Mouse (Mus musculus) inflammation-experienced regulatory T-cells, adult 6 months (primary cell): ENCODE measurements around the gene Oip5. TPM values are rescaled to one million over a fixed set of nuclear protein-coding genes. Genes with fewer than 3 reads are reported as not detected.
"Not testable (repeated sequence)": the region's sequence is repeated elsewhere in the genome, so short reads cannot be mapped to it uniquely, and the experiment has no call there.

ENCODE experiments used
- ATAC-seq: one replicate; pipeline ENCODE4 v1.8.0; 2017
- polyA plus RNA-seq, 3 experiments: library from polyadenylated mRNA; unstranded; fragments of 100-300 nt; shearing (Covaris generic); gene quantifications; one replicate each; pipeline ENCODE4 v1.2.1; 2017

The Oip5 gene
- 10 to 100 TPM in 1 of 3 experiments, 1 to 10 TPM in 2; 2.3 to 14.8 (median 5.0) TPM for polyA plus RNA-seq

DNA sequence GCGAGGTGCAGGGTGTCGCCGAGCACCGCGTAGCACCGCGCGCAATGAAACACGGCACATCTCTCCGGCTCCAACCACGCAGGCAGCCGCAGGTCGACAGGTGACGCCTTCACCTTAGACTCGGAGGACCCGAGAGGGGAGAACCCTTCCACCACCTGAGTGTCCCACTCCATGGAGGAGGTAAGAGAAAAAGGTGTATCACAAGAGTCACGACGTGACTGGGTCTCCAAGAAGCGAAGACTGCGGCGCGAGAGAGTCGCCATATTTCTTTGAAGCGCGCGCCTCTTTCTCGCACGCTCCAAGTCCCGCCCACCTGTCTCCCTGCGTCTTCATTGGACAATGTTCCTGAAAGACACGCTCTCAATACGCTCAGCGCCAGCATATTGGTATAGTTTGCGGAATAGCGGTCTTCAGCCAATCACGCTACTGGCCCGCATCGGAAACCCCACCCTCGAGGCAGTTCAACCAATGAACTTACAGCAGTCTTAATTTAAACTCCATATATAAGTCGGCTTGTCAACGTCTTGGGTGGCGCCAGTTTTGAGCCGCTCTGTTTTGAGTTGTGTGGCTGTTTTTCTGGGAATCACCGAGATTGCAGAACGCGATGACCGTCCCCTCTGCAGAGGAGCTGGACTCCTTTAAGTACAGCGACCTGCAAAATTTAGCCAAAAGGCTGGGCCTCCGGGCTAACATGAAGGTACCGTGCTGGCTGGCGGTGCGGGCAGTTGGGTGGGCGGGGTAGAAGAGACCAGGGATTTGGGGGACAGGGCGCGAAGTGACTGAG is at the start of gene Oip5, which contains the start of gene Nusap1:
TSS of gene Oip5 (minus strand) at position 271 of the 784 bp plus-strand sequence.
TSS of gene Nusap1 (plus strand) at position 100 of the 784 bp plus-strand sequence.
- peak; percentile 100 for ATAC-seq

GRCm38 (mm10) chr2:119665744-119666143 is 47.5 kb upstream of the Oip5 start:
- ATAC-seq: not testable (repeated sequence)

DNA sequence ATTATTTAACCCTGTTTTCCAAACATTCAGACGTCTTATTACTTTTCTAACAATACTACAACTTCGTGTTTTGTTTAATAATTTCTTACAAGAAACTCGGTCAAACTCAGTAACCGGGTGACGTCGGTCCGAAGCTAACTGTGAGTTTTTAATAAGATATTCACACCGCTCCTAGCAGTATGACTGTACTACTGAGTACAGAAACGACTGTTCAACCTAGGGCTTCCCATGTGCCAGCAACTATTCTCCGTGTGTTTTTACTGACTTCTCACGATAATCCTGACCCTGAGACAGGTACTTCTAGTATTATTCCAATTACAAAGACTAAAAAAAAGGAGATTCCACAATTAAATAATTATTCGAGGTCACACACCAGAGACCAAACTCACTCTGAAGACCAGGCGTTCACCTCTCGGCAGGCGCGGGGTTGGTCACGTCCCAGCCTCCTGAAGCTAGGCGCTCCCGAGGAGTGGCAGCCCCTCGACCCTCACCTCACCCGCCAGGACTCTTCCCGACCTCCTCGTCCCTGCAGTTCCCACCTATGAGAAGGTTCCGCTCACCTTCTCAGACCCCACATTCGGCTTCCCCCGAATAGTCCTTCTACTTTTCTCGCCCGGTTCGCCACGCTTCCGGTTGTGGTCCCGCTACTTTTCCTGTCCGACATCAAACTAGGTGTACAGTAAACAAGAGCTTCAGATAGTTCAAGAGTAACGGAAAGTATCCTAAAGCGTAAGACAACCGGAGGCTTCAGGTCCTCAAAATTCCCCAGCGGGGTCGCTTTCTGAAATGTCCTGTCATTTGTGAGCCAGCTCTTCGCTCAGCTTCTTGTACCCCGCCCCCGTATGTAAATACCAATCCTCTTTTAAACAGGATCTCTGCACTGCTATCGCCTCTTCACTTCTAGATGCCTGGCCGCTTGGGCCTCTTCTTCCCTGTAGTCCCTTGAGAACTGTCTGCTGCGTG is 44.2 kb upstream of the Oip5 start, which contains the start of gene Ndufaf1:
TSS of gene Ndufaf1 (minus strand) at position 608 of the 963 bp plus-strand sequence.
- ATAC-seq: peak; percentile 90

DNA sequence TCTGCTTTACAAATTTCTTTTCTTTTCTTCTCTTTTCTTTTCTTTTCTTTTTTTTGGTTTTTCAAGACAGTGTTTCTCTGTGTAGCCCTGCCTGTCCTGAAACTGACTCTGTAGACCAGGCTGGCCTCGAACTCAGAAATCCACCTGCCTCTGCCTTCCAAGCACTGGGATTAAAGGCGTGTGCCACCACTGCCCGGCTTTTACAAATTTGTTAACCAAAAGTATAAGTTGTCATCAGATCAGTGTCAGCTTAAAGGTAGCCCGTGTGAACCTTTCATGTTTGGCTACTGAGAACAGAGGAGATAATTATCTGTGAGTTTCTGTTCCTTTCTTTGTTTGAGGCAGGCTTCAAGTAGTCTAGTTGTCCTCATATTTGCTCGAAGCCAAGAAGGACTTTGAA is 26.0 kb upstream of the Oip5 start:
- no peak for ATAC-seq

GRCm38 (mm10) chr2:119641214-119641912 is 23.1 kb upstream of the Oip5 start:
- peak; percentile 77 for ATAC-seq

- ATAC-seq: no peak
Observed at GRCm38 (mm10) chr2:119636781-119637180, 18.5 kb upstream of the Oip5 start.

DNA sequence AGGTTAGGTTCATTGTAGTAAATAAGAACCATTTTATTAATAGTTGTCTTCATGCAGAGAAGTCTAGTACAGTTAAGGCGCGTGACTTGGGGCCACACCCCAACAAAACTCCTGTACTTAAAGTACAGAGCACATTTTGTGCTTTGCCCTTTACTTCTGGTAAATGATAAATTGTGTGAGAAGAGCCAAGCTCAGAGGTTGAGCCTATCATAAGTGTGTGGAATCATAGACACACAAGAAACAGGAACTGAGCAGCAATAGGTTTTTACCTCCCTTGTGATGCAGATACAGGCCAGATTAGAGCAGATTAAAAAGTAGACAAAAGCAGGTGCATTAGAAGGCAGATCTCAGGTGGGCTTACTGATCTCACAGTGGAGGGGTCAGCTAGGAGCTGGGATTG is 3.0 kb upstream of the Oip5 start:
- no peak for ATAC-seq

- not testable (repeated sequence) for ATAC-seq
Observed at GRCm38 (mm10) chr2:119619002-119619401, 733 bp upstream of the Oip5 start.

DNA sequence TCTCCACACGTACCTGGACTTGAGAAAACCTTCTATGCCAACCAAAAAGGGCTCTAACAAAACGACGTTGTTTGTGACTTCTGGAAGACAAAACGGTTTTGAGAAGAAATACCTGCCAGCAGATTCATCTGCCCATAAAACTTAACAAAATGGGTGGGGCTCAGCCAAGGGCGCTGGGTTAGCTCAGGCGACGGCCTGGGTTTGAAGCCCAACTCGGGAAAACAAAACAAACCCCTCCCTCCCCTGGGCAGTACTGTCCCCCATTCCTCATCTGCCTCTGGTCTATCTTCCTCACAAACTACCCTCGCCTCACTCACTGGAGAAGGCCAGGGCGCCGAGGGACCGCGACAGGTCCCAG is 449 bp downstream of the Oip5 start:
- ATAC-seq: no peak

GRCm38 (mm10) chr2:119607023-119607422 is 11.2 kb downstream of the Oip5 start:
- ATAC-seq: no peak

DNA sequence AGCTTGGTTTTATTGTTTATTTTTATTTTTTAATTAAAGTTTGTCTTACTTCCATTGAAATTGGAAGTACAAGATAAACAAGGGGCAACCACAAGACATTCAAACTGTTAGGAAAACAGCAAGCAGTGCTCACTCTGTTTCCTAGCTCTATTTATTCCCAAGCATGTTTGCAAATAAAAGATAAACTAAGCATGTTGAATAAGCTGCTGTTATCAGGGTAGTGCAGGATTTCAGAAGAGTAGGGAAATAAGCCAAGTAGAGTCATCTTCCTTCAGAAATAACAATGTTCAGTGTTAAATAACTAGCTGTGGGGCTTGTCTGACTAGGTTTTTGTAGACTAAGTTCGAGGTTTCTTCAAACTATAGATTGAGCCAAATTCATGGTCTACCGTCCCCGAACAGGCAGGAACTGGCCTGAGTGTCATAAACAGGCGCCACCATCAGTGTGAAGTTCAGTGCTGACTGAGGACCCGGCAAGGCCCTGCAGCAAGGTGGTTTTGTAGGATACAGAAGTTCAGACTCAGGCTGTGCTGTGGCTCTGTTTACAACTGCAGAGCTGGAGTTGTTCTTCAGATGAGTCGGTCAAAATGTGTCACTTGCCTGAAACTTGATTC is 12.8 kb downstream of the Oip5 start:
- no peak for ATAC-seq

GRCm38 (mm10) chr2:119603909-119604308 is 14.4 kb downstream of the Oip5 start:
- no peak for ATAC-seq

GRCm38 (mm10) chr2:119602488-119602887 is 15.8 kb downstream of the Oip5 start:
- no peak for ATAC-seq

DNA sequence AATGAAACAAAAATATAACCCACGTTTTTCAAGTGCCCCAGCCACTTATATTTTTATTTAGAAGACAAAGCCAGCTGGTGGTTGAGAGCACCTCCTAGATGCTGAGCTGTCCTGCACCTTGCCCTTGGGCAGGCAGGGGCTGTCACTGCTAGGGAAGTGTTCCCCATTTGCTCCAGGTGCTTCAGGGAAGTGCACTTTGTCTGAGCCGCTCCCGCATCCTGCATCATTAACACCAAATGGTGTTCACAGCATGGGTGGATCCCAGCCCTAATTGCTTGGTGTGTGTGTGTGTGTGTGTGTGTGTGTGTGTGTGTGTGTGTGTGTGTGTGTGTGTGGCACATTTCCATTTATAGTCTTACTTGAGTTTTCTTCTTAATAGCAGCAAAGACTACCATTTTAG is 16.7 kb downstream of the Oip5 start:
- not testable (repeated sequence) for ATAC-seq

GRCm38 (mm10) chr2:119601027-119601426 is 17.2 kb downstream of the Oip5 start:
- no peak for ATAC-seq

DNA sequence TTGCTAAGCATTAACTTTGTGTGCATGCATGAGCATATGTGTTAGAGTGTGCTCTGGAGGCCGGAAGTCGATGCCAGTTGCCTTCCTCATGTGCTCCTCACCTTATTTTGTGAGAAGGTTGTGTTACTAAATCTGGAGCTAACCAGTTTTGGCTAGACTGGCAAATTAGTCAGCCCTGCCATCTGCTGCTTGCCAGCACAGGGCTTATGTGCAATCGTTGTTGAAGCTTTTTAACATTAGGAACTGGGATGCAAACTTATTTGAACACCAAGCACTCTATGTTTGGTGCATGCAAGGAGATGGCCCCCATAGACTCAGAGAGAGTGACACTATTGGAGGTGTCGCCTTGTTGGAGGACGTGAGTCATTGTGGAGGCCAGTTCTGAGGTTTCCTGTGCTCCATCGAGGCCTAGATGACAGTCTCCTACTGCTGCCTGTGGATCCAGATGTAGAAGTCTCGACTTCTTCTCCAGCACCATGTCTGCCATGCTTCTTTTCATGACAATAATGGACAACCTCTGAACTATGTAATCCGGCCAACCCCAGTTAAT is 21.4 kb downstream of the Oip5 start:
- ATAC-seq: no peak

- ATAC-seq: no peak
Observed at GRCm38 (mm10) chr2:119595308-119595707, 23.0 kb downstream of the Oip5 start.

GRCm38 (mm10) chr2:119594113-119594981 is 23.9 kb downstream of the Oip5 start:
- ATAC-seq: peak; percentile 100

GRCm38 (mm10) chr2:119593765-119594112 is 24.5 kb downstream of the Oip5 start:
- peak; percentile 5 for ATAC-seq

- ATAC-seq: no peak
Observed at GRCm38 (mm10) chr2:119591247-119591646, 27.0 kb downstream of the Oip5 start.

- peak; percentile 71 for ATAC-seq
Observed at GRCm38 (mm10) chr2:119587383-119587782, 30.9 kb downstream of the Oip5 start.
